Mouse (Mus musculus): ENCODE results near the gene Cdip1. TPM values are rescaled to one million over a fixed set of nuclear protein-coding genes. Genes with fewer than 3 reads are reported as not detected.

Gene Cdip1
- polyA plus RNA-seq, 1 experiment from 2014 or later = 91.6 TPM

DNA sequence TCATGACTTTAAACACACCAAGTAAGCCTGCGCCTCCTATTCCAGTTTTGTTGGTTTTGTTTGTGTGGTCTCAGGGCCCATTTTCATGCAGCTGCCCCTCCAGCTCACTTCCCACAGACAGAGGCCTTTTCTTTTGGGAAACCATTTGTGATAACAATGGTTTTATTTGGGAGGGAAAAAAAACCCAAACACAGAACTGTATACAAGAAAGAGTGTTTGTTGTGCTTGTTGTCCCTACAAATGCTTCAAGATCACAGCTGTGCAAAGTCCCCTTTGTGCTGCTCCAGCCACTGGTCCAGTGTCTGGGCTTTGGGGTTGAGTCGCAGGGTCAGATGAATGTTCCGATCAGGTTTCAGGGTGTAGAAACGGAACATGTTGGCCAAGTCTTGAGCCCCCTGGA lies 78.9 kb downstream of the Cdip1 start:
- H3K9me3 ChIP-seq = no peaks in the 10 kb centered on the region
- no peak overlapping the region for H3K4me2 ChIP-seq
- peaks cover 100% of the 10 kb centered on the region for H3K36me3 ChIP-seq
- H3K4me1 ChIP-seq = no peaks in the 10 kb centered on the region
- H3K4me3 ChIP-seq = no peak overlapping the region
- no peak overlapping the region for H3K9ac ChIP-seq
- ATAC-seq (ENCODE audit: insufficient number of reproducible peaks, insufficient read depth, low FRiP score, low TSS enrichment, low read depth) = no peak
- H3K27ac ChIP-seq = no peak overlapping the region
- 94% methylated on average over 4 of the region's 4 CpGs for WGBS
- H3K27me3 ChIP-seq = no peaks in the 10 kb centered on the region

DNA sequence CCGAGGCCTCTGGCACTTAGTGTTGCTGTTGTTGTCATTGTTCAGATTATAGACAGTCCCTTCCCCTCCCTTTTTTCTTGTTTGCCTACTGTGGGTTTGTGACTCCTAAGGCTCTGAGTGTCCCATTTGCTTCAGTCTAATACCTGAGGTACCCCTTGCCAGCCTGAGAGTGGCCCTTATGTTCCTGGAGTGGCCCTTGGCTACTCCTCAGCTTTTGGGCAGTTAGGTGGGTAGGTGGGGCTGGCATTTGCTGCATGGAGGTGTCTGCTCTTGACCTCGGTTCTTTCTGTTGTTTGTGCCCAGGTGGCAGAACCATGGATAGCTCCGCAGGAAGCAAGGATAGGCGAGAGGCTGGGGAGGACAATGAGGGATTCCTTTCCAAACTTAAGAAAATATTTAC lies 84.6 kb downstream of the Cdip1 start:
- H3K27ac ChIP-seq = no peak overlapping the region
- no peak overlapping the region for H3K4me3 ChIP-seq
- no peaks in the 10 kb centered on the region for H3K9me3 ChIP-seq
- H3K4me2 ChIP-seq = no peak overlapping the region
- WGBS = 58% methylated on average over 4 of the region's 4 CpGs
- H3K36me3 ChIP-seq = peaks cover 99% of the 10 kb centered on the region
- no peaks in the 10 kb centered on the region for H3K4me1 ChIP-seq
- no peaks in the 10 kb centered on the region for H3K27me3 ChIP-seq
- H3K9ac ChIP-seq = no peak overlapping the region
- no peak for ATAC-seq (ENCODE audit: insufficient number of reproducible peaks, insufficient read depth, low FRiP score, low TSS enrichment, low read depth)

DNA sequence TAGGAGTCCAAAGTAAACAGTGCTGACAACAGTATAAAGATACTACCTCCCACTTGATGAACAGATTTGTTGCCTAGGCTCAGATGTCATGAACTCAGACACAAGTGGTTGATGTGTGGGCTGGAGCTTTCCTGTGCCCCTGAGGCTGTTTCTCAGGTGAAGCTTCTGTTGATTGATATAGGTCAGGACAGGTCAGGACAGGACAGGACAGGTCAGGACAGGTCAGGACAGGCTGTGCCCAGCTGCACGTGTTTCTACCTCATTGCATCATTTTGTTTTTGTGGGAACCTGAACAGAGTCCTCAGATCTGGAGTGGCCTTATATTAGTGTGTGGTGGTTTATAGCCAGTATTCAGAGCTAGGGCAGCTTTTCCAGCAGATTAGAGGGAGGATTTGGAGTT lies 87.4 kb downstream of the Cdip1 start:
- H3K4me3 ChIP-seq = no peak overlapping the region
- H3K27ac ChIP-seq = no peak overlapping the region
- no peaks in the 10 kb centered on the region for H3K4me1 ChIP-seq
- WGBS = 35% methylated on average over 1 of the region's 1 CpGs
- no peak for ATAC-seq (ENCODE audit: insufficient number of reproducible peaks, insufficient read depth, low FRiP score, low TSS enrichment, low read depth)
- H3K4me2 ChIP-seq = no peak overlapping the region
- peaks cover 99% of the 10 kb centered on the region for H3K36me3 ChIP-seq
- no peak overlapping the region for H3K9ac ChIP-seq
- no peaks in the 10 kb centered on the region for H3K27me3 ChIP-seq
- no peaks in the 10 kb centered on the region for H3K9me3 ChIP-seq

DNA sequence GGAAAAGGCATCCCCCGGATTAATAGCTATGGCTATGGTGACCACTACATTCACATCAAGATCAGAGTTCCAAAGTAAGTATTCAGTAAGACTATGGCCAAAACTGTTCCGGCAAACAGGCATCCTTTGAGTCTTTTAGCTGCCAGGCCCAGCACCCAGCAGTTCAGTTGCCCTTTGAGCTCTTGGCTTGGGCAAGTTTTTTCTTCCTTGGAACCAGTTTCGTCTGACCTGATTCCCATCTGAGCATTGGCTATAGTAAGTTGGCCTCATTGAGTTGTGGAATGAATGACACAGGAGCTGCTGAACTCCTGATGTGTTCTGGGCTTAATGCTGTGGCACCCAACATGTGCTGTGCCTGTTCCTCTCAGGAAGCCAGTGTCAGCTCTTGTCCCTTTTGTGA lies 88.9 kb downstream of the Cdip1 start:
- Histone ChIP-seq H3K9me3 (no peaks in the 10 kb centered on the region), H3K27me3 (no peaks in the 10 kb centered on the region), H3K4me3 (no peak overlapping the region), H3K9ac (no peak overlapping the region), H3K4me2 (no peak overlapping the region), H3K36me3 (peaks cover 99% of the 10 kb centered on the region), H3K4me1 (no peaks in the 10 kb centered on the region), H3K27ac (no peak overlapping the region)
- ATAC-seq (ENCODE audit: insufficient number of reproducible peaks, insufficient read depth, low FRiP score, low TSS enrichment, low read depth) = no peak
- 95% methylated on average over 3 of the region's 3 CpGs for WGBS

Other genes with a start within 250 kb of the Cdip1 start
- 19.4 and 21.1 TPM in 2 replicates for gene Srl, start 248.5 kb downstream of the Cdip1 start, polyA plus RNA-seq (2015; fragmentation: Nextera tagmentation; extraction: Ambion mirVana)
- gene Tfap4, start 230.4 kb downstream of the Cdip1 start, polyA plus RNA-seq (2015; fragmentation: Nextera tagmentation; extraction: Ambion mirVana) = 27.0 and 33.2 TPM in 2 replicates
- gene Glis2, start 195.6 kb downstream of the Cdip1 start, polyA plus RNA-seq (2015; fragmentation: Nextera tagmentation; extraction: Ambion mirVana) = 25.3 and 31.2 TPM in 2 replicates
- 71.0 and 99.5 TPM in 2 replicates for gene Pam16, start 165.3 kb downstream of the Cdip1 start, polyA plus RNA-seq (2015; fragmentation: Nextera tagmentation; extraction: Ambion mirVana)
- 29.2 and 30.2 TPM in 2 replicates for gene Vasn, start 150.4 kb downstream of the Cdip1 start, polyA plus RNA-seq (2015; fragmentation: Nextera tagmentation; extraction: Ambion mirVana)
- gene Dnaja3, start 150.3 kb downstream of the Cdip1 start, polyA plus RNA-seq (2015; fragmentation: Nextera tagmentation; extraction: Ambion mirVana) = 54.0 and 58.7 TPM in 2 replicates
- gene Coro7, start 110.5 kb downstream of the Cdip1 start, polyA plus RNA-seq (2015; fragmentation: Nextera tagmentation; extraction: Ambion mirVana) = 16.9 and 17.0 TPM in 2 replicates
- gene Nmral1, start 70.9 kb downstream of the Cdip1 start, polyA plus RNA-seq (2015; fragmentation: Nextera tagmentation; extraction: Ambion mirVana) = 83.6 and 91.4 TPM in 2 replicates
- 105 and 107 TPM in 2 replicates for gene Hmox2, start 63.9 kb downstream of the Cdip1 start, polyA plus RNA-seq (2015; fragmentation: Nextera tagmentation; extraction: Ambion mirVana)
- gene 4930562C15Rik, start 45.1 kb upstream of the Cdip1 start, polyA plus RNA-seq (2015; fragmentation: Nextera tagmentation; extraction: Ambion mirVana) = 0.44 and 0.89 TPM in 2 replicates
- 40.2 and 41.5 TPM in 2 replicates for gene Ubald1, start 90.0 kb upstream of the Cdip1 start, polyA plus RNA-seq (2015; fragmentation: Nextera tagmentation; extraction: Ambion mirVana)
- 87.7 and 95.2 TPM in 2 replicates for gene Mgrn1, start 96.0 kb upstream of the Cdip1 start, polyA plus RNA-seq (2015; fragmentation: Nextera tagmentation; extraction: Ambion mirVana)
- 179 and 185 TPM in 2 replicates for gene Nudt16l1, start 148.5 kb upstream of the Cdip1 start, polyA plus RNA-seq (2015; fragmentation: Nextera tagmentation; extraction: Ambion mirVana)
- 67.6 and 68.4 TPM in 2 replicates for gene Anks3, start 173.9 kb upstream of the Cdip1 start, polyA plus RNA-seq (2015; fragmentation: Nextera tagmentation; extraction: Ambion mirVana)
- not detected in 2 replicates for gene Sept12, start 207.6 kb upstream of the Cdip1 start, polyA plus RNA-seq (2015; fragmentation: Nextera tagmentation; extraction: Ambion mirVana)
- gene Smim22, start 217.0 kb upstream of the Cdip1 start, polyA plus RNA-seq (2015; fragmentation: Nextera tagmentation; extraction: Ambion mirVana) = 5.4 and 10.0 TPM in 2 replicates
- 59.2 and 65.8 TPM in 2 replicates for gene Rogdi, start 223.3 kb upstream of the Cdip1 start, polyA plus RNA-seq (2015; fragmentation: Nextera tagmentation; extraction: Ambion mirVana)